17 mouse cellular contexts compared by ENCODE assay signal in the genomic region with DNA sequence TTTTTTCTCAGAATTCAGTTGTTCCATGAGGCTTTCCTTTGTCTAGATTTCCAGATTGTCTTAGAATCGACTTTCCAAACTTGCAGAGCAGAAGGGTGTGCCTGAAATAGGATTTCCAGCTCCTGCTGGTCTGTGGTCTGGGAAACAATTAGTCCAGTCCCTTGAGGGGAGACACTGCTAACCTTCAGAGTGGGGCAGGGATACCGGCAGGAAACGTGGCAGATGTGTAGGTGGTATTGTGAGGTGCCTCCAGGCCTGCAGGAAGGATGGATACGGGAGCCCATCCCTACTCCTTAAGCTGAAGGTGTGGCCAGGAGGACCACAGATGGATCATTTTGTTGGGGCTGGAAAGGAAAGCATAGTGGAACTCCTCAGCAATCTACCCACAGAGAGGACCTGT. TPM values are rescaled to one million over a fixed set of nuclear protein-coding genes. Genes with fewer than 3 reads are reported as not detected.
DNase-seq lines count a peak whose midpoint lies in the region; ATAC-seq and TF ChIP-seq lines count a peak whose summit lies in the region.
"Had no signal": no experiment of that assay in that cellular context is flagged by ENCODE, and none has a peak within 500 bp of the region (broad histone marks: within the 10 kb centered on the region; RNA-seq: fewer than 3 reads in every experiment).

No protein-coding gene starts in this region.

- 58% methylated on average over 4 of the region's 4 CpGs for WGBS in heart, embryonic 11.5 days (ENCODE audit: insufficient replicate concordance)
- 58% methylated on average over 4 of the region's 4 CpGs for WGBS in heart, embryonic 16.5 days

- H3K4me2 ChIP-seq in heart, embryonic 11.5 days = no peak overlapping the region
- no peak overlapping the region; the same call in 1 of the 2 replicates for H3K4me2 ChIP-seq in heart, embryonic 16.5 days (ENCODE audit: low read depth, low read length)
- H3K4me2 ChIP-seq: hindbrain, embryonic 14.5 days; liver, embryonic 15.5 days; stomach, embryonic 15.5 days had no signal

- no peak for TF ChIP-seq POLR2A in testis, adult 2 months (IDR thresholded peaks at IDR 0.05; ENCODE audit: control insufficient read depth, low read depth, low read length)

- no peak overlapping the region for H3K9ac ChIP-seq in heart, embryonic 11.5 days (ENCODE audit: low read depth, low read length)
- H3K9ac ChIP-seq in heart, embryonic 16.5 days (ENCODE audit: low read length) = no peak overlapping the region
- H3K9ac ChIP-seq: forebrain, postnatal 0 days; hindbrain, embryonic 14.5 days; liver, embryonic 15.5 days; stomach, embryonic 15.5 days had no signal

- TF ChIP-seq CTCF in testis, adult 2 months (IDR thresholded peaks at IDR 0.05; ENCODE audit: control insufficient read depth, insufficient read depth, insufficient replicate concordance, low read depth, low read length) = no peak

- peak; percentile 98 for DNase-seq in heart, adult 11 months
- no peak for DNase-seq in testis, postnatal 14 days (ENCODE audit: low spot score)
- no peak for DNase-seq in right cerebral cortex, postnatal 4 days
- no peak for DNase-seq in ovary, postnatal 14 days (ENCODE audit: low spot score)
- DNase-seq: adrenal gland, postnatal 25 days; forebrain, postnatal 0 days; right cerebral cortex, adult 18-20 months; spleen, adult 18-20 months; thymus, postnatal 25 days had no signal

- no peak overlapping the region for H3K4me3 ChIP-seq in heart, embryonic 11.5 days (ENCODE audit: low read depth, low read length)
- no peak overlapping the region for H3K4me3 ChIP-seq in testis, adult 2 months (ENCODE audit: control insufficient read depth, low read depth, low read length)
- no peak overlapping the region for H3K4me3 ChIP-seq in heart, embryonic 16.5 days (ENCODE audit: low read length)
- H3K4me3 ChIP-seq: liver, embryonic 15.5 days; midbrain, embryonic 10.5 days; stomach, embryonic 15.5 days had no signal

- H3K27me3 ChIP-seq in heart, embryonic 11.5 days (ENCODE audit: control insufficient read depth, insufficient read depth, low read length) = no peaks in the 10 kb centered on the region
- H3K27me3 ChIP-seq in testis, adult 2 months (ENCODE audit: control insufficient read depth, insufficient read depth, low read length) = no peaks in the 10 kb centered on the region
- H3K27me3 ChIP-seq in heart, embryonic 16.5 days (ENCODE audit: control insufficient read depth, insufficient read depth, low read length) = no peaks in the 10 kb centered on the region
- H3K27me3 ChIP-seq: stomach, embryonic 15.5 days had no signal

- no peaks in the 10 kb centered on the region for H3K9me3 ChIP-seq in heart, embryonic 11.5 days (replicated peaks; ENCODE audit: control insufficient read depth, low read length)
- H3K9me3 ChIP-seq in heart, embryonic 16.5 days (replicated peaks; ENCODE audit: control insufficient read depth, low read length) = no peaks in the 10 kb centered on the region
- H3K9me3 ChIP-seq: liver, embryonic 15.5 days; midbrain, embryonic 10.5 days; stomach, embryonic 15.5 days had no signal

- no peak overlapping the region for H3K27ac ChIP-seq in heart, embryonic 11.5 days (ENCODE audit: low read depth, low read length)
- H3K27ac ChIP-seq in testis, adult 2 months (ENCODE audit: control insufficient read depth, insufficient read depth, low read depth, low read length) = 0 out of 2 replicates have a peak overlapping the region, but pooled peaks have one; percentile 23
- peak overlapping the region; percentile 37; the same call in 1 of the 2 replicates for H3K27ac ChIP-seq in heart, embryonic 16.5 days (ENCODE audit: low read length)
- H3K27ac ChIP-seq: hindbrain, embryonic 14.5 days; liver, embryonic 15.5 days; midbrain, embryonic 10.5 days; stomach, embryonic 15.5 days had no signal

- ATAC-seq in heart, embryonic 11.5 days (replicated peaks; ENCODE audit: insufficient number of reproducible peaks, low FRiP score, low TSS enrichment) = no peak
- ATAC-seq in heart, embryonic 16.5 days (replicated peaks; ENCODE audit: extremely low read depth, insufficient read depth, low FRiP score) = no peak
- ATAC-seq: forebrain, postnatal 0 days; intestine, postnatal 0 days had no signal

- H3K36me3 ChIP-seq in heart, embryonic 11.5 days (ENCODE audit: control insufficient read depth, insufficient read depth, low read length) = no peaks in the 10 kb centered on the region
- no peaks in the 10 kb centered on the region for H3K36me3 ChIP-seq in testis, adult 2 months (ENCODE audit: control insufficient read depth, insufficient read depth, low read length)
- no peaks in the 10 kb centered on the region for H3K36me3 ChIP-seq in heart, embryonic 16.5 days (ENCODE audit: control insufficient read depth, insufficient read depth)
- H3K36me3 ChIP-seq: liver, embryonic 15.5 days; midbrain, embryonic 10.5 days; stomach, embryonic 15.5 days had no signal

- H3K4me1 ChIP-seq in heart, embryonic 11.5 days (ENCODE audit: control insufficient read depth, insufficient read depth, low read length) = peaks cover 29% of the 10 kb centered on the region
- peaks cover 16% of the 10 kb centered on the region for H3K4me1 ChIP-seq in testis, adult 2 months (ENCODE audit: control insufficient read depth, insufficient read depth, low read length)
- peaks cover 55% of the 10 kb centered on the region for H3K4me1 ChIP-seq in heart, embryonic 16.5 days (ENCODE audit: control insufficient read depth, insufficient read depth, low read length)

RNA-seq across cellular contexts. Expression of a gene that starts 26.9 kb away (rescaled TPM):
- polyA plus RNA-seq in heart, embryonic 11.5 days (2014; fragmentation: Nextera tagmentation; extraction: Ambion mirVana) = 0.17 and 0.59 TPM in 2 replicates
- polyA plus RNA-seq in testis, adult 2 months (2012; rRNA removed) = 22.0 and 25.9 TPM in 2 replicates
- polyA plus RNA-seq in heart, embryonic 16.5 days (2015; fragmentation: Nextera tagmentation; extraction: Ambion mirVana) = 0.62 and 1.1 TPM in 2 replicates
- polyA plus RNA-seq: liver, embryonic 15.5 days had no signal

RNA-seq across cellular contexts. Expression of a gene that starts 29.6 kb away (rescaled TPM):
- 29.2 and 37.1 TPM in 2 replicates for polyA plus RNA-seq in heart, embryonic 11.5 days (2014; fragmentation: Nextera tagmentation; extraction: Ambion mirVana)
- polyA plus RNA-seq in testis, adult 2 months (2012; rRNA removed) = 6.3 TPM in 2 replicates
- 51.2 and 51.4 TPM in 2 replicates for polyA plus RNA-seq in heart, embryonic 16.5 days (2015; fragmentation: Nextera tagmentation; extraction: Ambion mirVana)

RNA-seq across cellular contexts. Expression of a gene that starts 40.0 kb away (rescaled TPM):
- 1.1 TPM in 2 replicates for polyA plus RNA-seq in heart, embryonic 11.5 days (2014; fragmentation: Nextera tagmentation; extraction: Ambion mirVana)
- polyA plus RNA-seq in testis, adult 2 months (2012; rRNA removed) = 3.0 and 3.1 TPM in 2 replicates
- polyA plus RNA-seq in heart, embryonic 16.5 days (2015; fragmentation: Nextera tagmentation; extraction: Ambion mirVana) = 3.4 and 4.3 TPM in 2 replicates

RNA-seq across cellular contexts. Expression of a gene that starts 50.3 kb away (rescaled TPM):
- 225 and 231 TPM in 2 replicates for polyA plus RNA-seq in heart, embryonic 11.5 days (2014; fragmentation: Nextera tagmentation; extraction: Ambion mirVana)
- 118 and 119 TPM in 2 replicates for polyA plus RNA-seq in testis, adult 2 months (2012; rRNA removed)
- polyA plus RNA-seq in heart, embryonic 16.5 days (2015; fragmentation: Nextera tagmentation; extraction: Ambion mirVana) = 314 and 324 TPM in 2 replicates

RNA-seq across cellular contexts. Expression of a gene that starts 50.5 kb away (rescaled TPM):
- 173 and 193 TPM in 2 replicates for polyA plus RNA-seq in heart, embryonic 11.5 days (2014; fragmentation: Nextera tagmentation; extraction: Ambion mirVana)
- 1,529 and 1,552 TPM in 2 replicates for polyA plus RNA-seq in testis, adult 2 months (2012; rRNA removed)
- polyA plus RNA-seq in heart, embryonic 16.5 days (2015; fragmentation: Nextera tagmentation; extraction: Ambion mirVana) = 214 and 223 TPM in 2 replicates

Comparison
In these comparisons a context has a peak if more than half of its experiments do, and no peak if none do; other contexts are left out.
1. RNA of a gene that starts 26.9 kb away (polyA plus RNA-seq): 22.0 to 25.9 TPM in testis, adult 2 months; 0.62 to 1.1 TPM in heart, embryonic 16.5 days and 0.17 to 0.59 TPM in heart, embryonic 11.5 days; every median in the first group is over 10 times any median in the second.